1 mouse cellular context compared by ENCODE assay signal in the genomic region with DNA sequence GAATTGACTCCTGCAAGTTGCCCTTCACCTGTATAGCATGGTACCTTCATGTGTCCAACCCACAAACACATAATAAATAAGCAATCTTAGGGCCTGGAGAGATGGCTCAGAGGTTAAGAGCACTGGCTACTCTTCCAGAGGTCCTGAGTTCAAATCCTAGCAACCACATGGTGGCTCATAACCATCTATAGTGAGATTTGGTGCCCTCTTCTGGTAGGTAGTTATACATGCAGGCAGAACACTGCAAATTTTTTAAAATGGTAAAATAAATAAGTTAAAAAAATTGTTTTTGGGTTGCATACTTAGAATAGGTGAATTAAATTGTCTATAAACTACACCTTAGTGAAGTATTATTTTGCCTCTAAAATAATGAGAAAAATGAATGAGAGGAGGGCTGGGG.
TF ChIP-seq lines count a peak whose summit lies in the region.

No protein-coding gene starts in this region.

TF ChIP-seq in CH12.LX, 34 proteins besides CTCF, POLR2A, EP300 and RAD21:
- peak; percentile 25; the same call in 1 of the 2 replicates for TF ChIP-seq SMC3 (IDR thresholded peaks at IDR 0.05; ENCODE audit: low read depth, low read length)
- TF ChIP-seq MAZ (IDR thresholded peaks at IDR 0.05; ENCODE audit: low read depth, low read length), result no peak
